Mouse (Mus musculus) induced T-regulatory cell, adult 2 months (primary cell): ENCODE data around the gene Celsr1.

ENCODE experiments used
- DNase-seq: peaks from one replicate; pipeline ENCODE4 v3.0.0-alpha.2; 2012; ENCODE audit warnings: low read depth

Gene Celsr1

DNA sequence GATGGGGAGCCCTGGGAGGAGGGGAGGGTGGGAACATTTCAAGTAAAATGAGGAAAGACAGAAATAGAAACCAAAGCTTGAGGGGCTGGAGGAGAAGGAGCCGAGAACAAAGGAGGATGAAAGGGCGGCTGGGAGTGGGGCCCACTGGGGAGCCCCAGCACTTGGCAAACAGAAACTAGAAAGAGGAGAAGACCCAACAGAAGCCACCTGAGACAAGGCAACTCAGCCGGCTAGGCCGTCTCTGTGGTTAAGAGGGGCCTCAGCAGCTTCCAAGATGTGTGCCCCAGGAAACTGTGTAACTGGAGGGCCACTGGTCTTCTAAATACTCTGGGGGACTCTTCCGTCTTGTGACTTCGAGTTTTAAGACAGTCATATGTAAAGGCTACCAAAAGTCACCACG lies 72.4 kb downstream of the Celsr1 start:
- DNase-seq, result no peak

DNA sequence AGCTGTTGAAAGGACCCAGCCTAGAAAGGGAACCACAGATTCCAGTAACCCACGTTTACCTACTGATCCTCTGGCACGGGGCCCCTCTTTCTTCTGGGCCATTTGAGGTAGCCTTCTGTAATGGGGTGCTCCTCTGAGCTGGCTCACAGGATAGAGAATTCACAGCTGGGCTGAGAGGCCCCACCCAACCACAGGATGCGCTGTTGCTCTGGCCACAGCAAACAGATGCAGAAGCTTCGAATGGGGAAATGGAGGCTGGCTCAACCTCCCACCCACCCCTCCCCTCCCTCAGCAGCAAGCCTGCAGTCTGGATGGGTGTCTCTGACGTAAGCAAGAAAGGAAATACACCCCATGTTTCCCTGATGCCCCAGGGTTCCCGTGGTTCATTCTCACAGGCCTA lies 77.4 kb downstream of the Celsr1 start:
- no peak for DNase-seq

DNA sequence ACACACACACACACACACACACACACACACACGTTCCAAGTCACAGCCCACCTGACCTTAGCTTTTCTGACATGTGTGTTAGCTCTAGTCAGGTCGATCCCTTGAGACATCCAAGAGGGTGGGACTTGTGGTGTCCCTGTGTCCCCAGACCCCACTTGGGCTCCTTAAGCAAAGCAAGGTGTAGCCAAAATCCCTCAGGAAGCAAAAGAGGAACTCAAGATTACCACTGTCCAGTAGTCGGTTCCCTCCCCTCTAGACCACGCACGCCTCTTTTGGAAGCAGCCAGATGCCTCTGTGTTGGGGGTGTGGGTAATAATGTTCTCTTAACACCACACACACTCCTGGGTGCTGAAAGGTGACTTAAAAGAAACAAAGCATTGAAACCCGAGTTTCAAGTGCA lies 80.1 kb downstream of the Celsr1 start:
- DNase-seq, result no peak

DNA sequence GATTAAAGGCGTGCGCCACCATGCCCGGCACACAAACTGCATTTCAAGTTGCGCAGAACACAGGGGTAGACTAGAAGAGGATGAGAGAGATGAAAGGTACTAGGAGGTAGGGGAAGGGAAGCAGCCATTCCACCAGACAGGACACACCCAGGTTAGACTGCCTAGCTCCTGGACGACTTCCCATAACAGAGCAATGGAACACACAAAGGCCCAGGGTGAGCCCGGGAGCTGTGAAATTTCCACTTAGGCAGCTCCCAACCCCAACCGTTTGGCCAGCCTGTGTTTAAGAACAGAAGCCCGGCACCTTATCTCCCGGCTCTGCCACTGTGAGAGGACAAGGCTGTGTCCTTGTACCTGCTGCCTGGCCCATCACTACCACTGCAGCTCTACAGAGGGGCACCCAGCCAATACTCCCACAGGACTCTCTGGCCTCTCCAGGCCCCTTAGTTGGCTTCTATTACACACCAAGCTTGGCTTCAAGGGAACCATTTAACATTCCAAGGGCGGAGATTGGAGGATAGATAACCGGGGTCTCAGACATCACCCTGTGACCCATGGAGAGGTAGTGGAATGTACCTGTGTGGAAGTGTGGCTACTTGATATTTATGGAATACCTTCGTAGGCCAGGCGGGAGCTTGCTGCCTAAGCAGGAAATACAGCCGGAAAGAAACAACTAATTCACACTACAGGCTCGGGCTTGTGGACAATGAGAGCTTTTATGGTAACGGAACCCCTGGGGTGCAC lies 84.0 kb downstream of the Celsr1 start:
- DNase-seq, result no peak

DNA sequence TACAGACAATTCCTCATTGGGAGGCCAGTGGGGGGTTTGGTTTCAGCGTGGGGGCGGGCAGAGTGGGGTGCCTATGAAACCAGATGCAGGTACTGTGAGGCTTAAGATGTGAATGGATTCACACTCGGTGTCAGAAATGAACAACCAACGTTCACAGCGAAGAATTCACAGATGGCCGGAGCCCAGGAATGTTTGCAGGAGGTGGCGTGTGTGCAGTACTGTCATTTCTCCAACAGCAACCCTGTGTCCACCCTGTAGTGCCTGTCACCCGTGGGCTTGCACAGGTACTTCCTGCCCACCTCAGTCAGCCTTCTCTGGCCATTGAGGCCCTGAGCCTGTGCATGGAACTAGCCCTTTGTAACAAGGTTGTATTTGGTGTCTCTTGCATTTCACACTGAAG lies 85.6 kb downstream of the Celsr1 start:
- DNase-seq, result no peak

DNA sequence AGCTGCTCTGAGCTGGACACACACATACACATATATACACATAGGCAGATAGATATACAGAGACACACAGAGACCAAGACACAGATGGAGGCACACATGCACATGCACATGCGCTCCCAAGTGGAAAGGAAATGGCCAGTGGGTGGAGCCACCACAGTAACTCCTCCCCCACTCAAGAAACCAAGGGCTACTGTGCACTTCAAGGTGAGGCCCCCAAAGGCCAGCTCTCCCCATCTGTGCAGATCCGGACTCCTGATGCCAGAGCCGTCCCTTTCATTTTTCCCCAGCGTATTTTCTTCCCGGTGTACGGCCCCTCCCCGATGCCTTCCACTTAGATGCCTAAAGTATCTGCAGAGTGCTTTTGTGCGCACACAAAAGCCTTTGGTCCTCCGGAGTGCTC lies 86.0 kb downstream of the Celsr1 start:
- DNase-seq, result peak; percentile 16

DNA sequence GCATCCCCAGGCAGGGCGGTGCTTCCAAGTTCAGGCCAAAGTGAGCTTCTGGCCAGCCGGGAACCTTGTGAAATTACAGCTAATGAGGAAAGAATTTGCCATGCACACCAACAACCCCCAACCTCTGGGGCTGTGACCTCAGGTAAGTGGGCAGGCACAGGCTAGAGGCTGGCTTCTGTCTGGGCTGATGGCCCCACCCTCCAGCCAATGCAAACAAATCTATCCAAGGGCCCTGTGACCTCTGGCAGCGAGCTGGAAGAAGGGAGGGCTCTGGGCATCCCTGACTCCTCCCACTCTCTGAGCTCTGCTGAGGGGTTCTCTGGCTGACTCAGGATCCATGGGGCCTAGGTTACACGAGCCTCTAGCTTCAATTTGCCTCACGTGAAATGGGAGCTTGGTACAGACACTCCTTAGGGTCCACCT lies 97.9 kb downstream of the Celsr1 start:
- DNase-seq, result no peak

DNA sequence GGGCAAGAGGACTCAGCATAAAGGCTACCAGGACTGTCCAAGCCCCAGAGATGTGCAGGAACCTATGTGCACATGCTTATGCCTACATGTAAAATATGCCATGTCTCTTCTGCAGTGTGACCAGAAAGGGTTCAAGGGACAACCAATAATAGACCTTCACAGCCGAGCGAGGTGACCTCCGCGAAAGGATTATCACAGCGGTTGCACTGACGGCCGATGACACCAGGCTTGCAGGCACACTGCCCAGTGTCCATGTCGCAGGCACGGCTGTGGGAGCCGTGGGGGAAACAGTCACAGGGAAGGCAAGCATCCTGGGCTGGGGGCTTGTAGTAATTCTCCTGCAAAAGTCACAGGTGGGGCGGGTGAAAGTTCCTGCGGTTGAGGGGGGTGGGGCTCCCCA lies 105.4 kb downstream of the Celsr1 start:
- no peak for DNase-seq

DNA sequence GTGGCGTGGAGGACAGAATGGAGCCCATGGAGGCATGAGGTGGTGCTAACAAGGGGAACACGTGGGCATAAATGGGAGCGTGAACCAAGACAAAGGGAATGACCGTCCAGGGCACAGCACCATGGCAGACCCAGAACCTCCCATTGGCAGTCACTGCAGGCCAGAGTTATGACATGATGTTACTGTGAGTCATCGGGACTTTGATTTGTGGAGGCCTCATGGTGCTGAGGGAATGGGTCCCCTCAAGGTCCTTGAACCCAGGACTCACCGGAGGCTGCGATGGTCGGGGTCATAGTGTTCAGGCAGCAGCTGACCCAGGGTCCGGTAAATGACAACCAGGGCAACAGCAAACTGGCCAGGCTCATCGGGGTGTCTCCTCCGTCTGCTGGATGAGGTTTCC lies 111.7 kb downstream of the Celsr1 start:
- no peak for DNase-seq

DNA sequence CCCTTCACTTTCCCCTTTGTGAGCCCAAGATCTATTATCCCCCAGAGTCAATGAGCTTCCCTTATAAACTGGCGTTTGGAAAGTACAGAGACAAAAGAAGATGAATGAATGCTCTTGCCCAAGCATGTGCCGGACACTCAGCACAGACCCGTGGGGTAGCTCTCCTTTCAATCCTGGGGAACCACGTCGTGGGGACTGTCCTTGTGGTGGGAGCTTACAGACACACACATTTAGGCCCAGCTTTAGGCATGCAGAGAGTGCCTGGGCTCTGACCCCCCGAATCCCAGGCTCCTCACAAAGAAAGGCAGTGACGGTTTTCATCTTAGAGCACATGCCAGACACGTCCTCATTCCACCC lies 113.7 kb downstream of the Celsr1 start:
- DNase-seq, result no peak

DNA sequence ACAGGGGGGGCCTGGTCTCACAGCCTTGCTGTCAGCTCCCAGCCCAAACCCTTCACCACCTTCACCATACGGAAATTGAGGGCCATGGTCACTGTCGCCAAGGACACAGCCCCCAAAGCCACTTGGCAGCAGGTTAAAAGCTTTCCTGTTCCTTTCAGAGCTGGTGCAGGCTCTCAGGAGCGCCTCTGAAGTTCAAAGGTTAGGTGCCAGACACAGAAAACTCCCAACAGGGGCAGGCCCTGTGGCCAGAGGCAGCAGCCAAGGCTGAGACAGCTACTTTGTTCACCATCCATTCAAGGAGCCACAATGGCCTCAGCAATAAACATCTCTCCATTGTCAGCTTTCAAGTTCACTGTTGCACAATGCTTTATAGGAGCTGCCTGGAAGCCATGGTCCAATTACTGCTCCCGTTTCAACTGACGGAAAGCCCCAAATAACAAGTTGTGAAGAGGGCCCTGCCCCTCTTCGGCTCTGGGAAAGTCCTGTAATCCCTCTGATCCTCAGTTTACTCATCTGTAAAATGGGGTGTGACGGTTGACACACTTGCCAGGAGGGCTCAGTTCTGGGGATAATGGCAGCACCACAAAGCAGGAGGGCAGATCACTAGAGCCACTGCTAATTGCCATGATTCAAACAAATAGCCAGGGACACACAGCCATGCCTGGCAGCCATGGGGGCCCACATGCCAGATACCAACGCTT lies 114.2 kb downstream of the Celsr1 start:
- DNase-seq, result no peak

DNA sequence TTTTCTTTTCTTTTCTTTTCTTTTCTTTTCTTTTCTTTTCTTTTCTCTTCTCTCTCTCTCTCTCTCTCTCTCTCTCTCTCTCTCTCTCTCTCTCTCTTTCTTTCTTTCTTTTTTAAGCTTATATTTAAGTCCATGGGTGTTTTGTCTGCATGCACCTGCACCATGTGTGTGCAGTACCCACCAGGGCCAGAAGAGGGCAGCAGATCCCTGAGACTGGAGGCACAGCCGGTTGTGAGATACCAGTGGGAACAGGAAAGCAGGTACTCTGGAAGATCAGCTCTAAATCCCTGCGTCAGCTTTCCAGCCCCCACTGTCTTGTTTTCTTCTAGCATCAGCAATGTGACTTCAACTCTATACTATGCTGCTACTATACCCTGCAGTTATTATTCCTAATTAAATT lies 120.0 kb downstream of the Celsr1 start:
- DNase-seq, result peak; percentile 86

DNA sequence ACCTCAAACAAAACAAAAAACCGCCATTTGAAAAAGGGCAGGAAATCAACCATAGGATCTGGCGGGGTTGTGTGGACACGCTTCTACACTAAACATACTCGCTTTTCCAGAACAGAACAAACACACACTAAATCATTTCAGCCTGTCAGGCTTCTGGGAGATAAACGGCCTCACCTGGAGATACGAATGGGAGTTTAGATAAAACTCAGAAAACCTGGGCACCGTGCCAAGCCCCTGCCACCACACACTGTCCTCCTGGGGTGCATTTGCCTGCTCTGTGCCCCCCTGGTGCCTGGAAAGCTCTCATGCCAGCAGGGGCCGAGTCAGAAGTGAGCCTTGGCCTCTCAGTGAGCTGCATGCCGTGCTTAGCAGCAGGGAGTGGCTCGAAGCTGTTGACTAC lies 123.6 kb downstream of the Celsr1 start:
- DNase-seq, result no peak

DNA sequence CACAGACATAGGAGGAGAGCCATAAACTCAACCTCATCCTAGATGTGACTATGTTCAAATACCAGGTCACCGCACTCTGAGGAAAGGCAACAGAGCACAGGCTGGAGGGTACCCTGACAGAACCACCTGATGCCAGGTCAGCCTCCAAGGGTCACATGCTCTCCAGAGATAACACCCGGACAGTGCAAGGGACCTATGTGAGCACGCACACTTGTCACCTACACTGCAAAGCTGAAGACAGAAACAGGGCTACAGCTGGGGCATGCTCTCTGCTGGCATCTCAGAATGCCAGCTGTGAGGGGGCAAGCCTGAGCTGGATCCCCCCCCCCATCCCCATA lies 124.1 kb downstream of the Celsr1 start:
- no peak for DNase-seq

DNA sequence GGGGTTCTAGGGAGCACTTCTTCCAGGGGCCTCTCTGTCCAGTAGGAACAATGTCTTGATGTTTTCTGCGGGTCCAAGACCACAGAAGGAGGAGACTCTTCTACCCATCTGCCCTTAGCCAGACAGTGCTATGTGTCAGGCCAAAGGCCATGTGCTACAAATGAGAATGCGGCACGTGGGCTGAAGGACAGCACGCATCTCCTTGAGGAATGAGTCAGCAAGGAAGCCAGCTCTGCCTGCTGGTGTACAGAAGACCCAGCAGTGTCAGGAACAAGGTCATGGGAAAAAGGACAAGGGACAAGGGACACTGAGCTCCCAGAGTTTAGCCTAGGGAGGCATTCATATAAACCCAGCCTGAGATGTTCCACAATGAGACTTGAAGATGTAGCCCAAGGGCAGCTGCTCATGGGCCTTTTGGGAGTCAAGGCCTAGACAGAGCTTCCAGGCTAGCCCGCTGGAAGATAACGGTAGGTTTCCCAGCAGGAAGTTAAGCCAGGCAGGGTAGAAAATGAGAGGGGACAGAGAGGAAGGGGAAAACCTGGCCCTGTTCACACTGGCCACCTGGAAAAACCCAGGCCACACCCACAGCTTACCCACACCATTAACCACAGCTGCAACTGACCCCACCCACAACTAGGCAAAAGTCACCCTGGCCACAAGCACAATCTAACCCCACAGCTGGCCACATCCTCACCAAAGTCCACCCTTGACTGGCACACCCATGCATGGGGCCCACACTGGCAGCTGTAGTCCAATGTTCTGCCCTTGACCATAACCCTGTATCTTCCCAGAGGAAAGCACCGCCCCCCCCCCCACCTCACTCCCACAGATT lies 124.7 kb downstream of the Celsr1 start:
- no peak for DNase-seq

DNA sequence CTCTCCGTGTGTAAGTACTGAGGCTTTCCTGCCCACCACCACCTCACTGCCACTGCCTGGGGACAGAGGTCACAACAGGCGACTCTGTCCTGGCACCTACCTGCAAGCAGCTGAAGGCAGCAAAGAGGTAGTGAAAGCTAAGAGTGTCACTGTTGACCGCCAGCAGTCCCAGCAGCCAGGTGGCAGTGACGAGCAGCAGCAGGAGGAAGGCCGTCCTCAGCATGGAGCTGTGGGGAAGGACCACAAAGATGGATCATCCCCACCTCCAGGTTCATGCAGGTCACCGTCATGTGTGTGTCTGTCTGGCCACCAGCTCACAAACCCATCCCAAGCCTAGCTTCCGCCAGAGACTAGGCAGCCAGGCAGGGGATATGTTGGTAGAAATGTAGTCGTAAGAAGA lies 129.8 kb downstream of the Celsr1 start:
- DNase-seq, result no peak

DNA sequence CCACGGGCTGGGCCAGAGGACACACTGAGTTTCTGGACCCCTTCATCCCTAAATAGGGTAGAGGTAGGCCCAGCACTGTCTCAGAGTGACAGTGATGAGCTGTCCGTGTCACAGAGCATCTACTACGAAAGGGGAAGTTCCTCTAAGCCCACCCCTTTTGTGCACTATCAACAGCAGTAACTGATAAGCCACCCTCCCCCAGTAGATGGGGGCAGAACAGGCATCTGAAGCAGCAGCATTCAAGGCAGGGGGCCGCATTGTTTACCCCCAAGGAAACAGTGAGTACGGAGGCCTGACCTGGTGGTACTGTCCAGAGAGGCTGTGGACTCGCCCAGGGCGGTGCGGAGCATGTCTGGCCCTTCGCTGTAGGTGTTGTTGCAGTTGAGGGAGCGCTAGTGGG lies 131.1 kb downstream of the Celsr1 start:
- DNase-seq, result no peak

DNA sequence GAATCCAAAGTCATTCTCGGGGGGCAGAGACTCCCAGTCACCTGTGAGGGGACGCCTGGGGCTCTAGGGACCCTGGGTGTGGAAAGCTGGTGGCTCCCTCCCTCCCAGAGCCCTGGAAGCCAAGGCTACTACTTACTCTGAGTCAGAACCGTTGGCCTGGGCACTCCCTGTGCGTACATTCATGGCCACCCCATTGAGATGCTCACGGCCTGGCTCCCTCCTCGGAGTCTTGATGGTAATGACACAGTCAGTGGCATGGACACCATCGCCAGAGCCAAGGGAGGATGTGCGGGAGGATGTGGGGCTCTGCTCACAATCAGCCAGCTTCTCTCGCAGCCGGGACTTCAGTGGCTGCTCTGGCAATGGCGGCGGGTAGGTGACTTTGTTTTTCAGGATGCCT lies 132.8 kb downstream of the Celsr1 start:
- no peak for DNase-seq

DNA sequence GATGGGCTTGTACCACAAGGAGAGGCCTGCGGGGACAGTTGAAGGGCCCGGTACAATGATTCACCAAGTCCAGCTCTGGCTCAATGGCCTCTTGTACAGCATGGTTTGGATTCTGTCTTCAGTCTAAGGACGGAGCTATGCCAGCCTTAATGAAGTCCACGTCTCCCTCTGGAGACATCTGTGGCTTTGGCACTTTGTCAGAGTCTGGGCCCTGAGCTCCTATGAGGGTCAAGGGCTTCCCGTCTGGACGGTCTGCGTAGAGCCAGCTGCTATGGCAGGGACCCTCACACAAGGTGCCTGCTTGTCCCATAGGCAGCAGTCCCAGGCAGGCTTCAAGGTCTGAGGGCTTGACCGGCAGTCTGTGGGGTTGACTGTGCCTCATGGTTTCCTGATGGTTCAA lies 133.3 kb downstream of the Celsr1 start:
- no peak for DNase-seq

DNA sequence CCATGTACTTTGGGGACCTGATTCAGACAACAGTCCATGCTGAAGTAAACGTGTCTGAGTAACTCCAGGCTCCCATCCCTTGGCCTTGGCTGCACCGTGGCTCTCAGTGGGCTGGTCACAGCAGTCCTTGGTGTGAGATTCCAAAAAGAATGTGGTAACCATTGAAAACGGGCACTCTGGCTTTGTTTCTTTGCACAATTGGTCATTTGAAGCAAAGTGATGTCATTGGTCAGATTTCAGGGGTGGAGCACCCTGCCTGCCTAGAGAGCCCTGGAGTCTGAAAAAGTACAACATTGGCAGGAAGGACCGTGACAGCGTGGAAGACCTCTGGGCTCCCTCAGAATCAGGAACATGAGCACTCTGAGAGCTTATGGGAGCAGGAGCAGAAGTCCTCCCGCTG lies 134.2 kb downstream of the Celsr1 start:
- DNase-seq, result no peak

DNA sequence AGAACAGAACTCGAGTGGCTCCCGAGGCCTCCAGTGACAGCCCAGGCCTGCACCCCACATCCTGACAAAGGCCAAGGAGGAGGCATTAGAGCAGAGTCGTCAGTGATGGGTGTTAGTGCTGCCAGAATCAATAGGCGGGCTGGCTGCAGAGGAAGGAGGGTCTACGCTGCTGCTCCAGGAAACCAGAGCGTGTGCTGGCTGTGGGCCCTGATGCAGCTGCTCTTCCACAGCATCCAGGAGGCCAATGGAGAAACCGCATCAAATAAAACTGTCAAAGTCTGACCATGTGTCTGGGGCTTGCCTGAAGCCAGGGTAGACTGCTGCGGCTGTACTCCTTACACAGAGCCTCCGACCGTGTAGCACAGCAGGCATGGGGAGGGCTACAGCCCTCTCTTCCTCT lies 136.5 kb downstream of the Celsr1 start:
- no peak for DNase-seq

DNA sequence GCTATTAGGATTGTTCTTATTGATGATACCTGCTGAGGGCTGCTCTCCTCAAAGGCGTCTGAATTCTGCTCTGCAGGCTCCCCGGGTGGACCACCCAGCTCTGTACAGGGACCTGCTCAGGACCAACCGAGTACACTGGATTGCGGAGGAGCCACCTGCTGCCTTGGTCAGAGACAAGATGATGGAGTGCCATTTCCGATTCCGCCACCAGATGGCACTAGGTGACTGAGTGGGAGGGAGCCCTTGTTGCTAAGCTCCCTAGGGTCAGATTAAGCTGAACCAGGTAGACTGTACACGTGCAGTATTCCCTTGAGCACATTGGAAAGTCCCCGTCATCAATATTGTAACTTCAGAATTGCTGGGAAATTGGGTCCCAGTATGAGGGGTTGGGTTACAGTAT lies 137.3 kb downstream of the Celsr1 start:
- peak; percentile 89 for DNase-seq

DNA sequence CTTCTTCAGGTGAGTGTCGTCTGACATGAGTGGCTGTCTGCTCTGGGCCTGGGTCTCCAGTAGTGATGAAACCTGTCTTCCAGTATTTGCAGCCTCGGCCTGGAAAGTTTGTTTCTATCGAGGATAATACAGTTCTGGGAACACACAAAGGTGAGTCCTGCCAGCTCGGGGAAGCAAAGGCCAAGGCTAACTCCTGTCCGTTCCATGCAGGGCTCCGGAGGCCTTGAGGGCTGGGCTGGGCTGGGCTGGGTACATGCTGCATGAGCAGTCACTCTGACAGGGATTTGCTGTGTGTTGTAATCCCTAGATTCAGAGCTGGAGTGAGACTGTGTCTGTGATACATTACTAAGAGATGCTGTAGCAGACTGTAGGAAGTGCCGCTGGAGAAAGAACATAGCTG lies 139.7 kb downstream of the Celsr1 start:
- no peak for DNase-seq
